Mouse (Mus musculus) left cerebral cortex, postnatal 36 days (tissue): ENCODE data around the gene Nup93. TPM values are rescaled to one million over a fixed set of nuclear protein-coding genes. Genes with fewer than 3 reads are reported as not detected.
A peak's percentile ranks its signal among the peaks of the same experiment; 100 is the strongest.

Experiments
- DNase-seq, 2 experiments: peaks; one replicate each; pipeline ENCODE4 v3.0.0; 2021 to 2022; ENCODE audit warnings: low spot score in 2 of 2, mixed read lengths in 1 of 2
- intact Hi-C: fragments of 180-260 bp; cut with DNase I; formaldehyde crosslinking; loops from one replicate; pipeline ENCODE4 v1.15.1; 2025
- total RNA-seq, 2 experiments: library from RNA; stranded (reverse); gene quantifications; 2 replicates each; pipeline ENCODE4 v1.2.3; 2021

Nup93 gene
- total RNA-seq, 2 experiments from 2014 or later, result 37.2 to 64.5 TPM

DNA sequence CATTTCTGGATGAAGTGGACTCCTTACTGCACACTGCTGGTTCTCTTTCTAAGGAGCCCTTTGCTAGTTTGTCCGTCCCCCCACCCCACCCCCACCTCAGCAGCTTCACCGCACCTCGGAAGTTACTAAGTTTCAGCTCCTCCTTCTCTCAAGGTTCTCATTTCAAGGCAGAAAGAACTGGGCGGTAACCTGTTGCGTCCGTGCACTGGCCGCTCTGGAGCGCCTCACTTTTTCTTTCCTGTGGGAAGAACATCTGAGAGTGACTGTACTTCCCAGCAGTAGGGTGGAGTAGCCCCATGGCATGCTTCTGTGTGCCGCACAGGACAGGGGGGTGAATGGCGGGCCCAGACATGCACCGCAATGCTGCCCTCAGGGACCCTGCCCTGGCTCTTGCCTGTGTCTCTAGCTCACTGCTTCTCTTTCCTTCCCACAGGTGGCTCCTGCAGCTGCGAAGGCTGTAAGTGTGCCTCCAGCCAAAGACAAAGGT is 30.0 kb upstream of the Nup93 start:
- no peak for DNase-seq
- intact Hi-C loops, result no loop called here

GRCm38 (mm10) chr8:94185791-94186190 is 28.6 kb upstream of the Nup93 start:
- intact Hi-C loops, result no loop called here

DNA sequence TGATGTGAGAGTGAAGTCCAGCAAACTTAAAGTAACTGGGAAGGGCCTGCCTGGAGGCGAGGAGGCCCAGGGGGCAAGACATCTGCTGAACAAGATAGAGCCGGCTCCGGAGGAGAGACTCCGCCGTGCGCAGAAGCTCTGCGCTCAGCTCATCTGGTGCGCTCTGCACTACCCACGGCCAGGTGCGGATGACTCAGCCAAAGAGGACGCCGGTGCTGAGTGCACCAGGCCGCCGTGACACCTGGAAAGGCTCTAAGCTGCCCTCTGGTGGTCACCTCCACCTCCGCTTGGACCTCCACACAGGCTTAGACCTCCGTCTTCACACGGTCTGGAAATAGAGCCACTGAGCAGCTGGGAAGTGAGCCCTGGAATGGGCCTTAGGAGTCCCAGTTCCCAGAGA is 27.8 kb upstream of the Nup93 start:
- intact Hi-C loops, result no loop called here
- peak in 1 of 2 experiments; percentile 41 for DNase-seq

More at GRCm38 (mm10) chr8:94185791-94186190, 28.6 kb upstream of the Nup93 start:
- DNase-seq, result no peak

GRCm38 (mm10) chr8:94187290-94188002 is 26.9 kb upstream of the Nup93 start:
- DNase-seq, result no peak
- intact Hi-C loops, result no loop called here

- peak in 1 of 2 experiments; percentile 52 for DNase-seq
- intact Hi-C loops, result no loop called here
Observed at GRCm38 (mm10) chr8:94189275-94190031, 24.9 kb upstream of the Nup93 start.

- no peak for DNase-seq
- intact Hi-C loops, result no loop called here
Observed at GRCm38 (mm10) chr8:94191101-94191691, 23.2 kb upstream of the Nup93 start.

GRCm38 (mm10) chr8:94192926-94193325 is 21.4 kb upstream of the Nup93 start:
- intact Hi-C loops, result no loop called here
- no peak for DNase-seq

GRCm38 (mm10) chr8:94194591-94195223 is 19.7 kb upstream of the Nup93 start:
- intact Hi-C loops, result loop anchor here (5.0 kb wide), 1 partner anchor 92 kb away; no protein-coding TSS in a partner anchor
- DNase-seq, result no peak

DNA sequence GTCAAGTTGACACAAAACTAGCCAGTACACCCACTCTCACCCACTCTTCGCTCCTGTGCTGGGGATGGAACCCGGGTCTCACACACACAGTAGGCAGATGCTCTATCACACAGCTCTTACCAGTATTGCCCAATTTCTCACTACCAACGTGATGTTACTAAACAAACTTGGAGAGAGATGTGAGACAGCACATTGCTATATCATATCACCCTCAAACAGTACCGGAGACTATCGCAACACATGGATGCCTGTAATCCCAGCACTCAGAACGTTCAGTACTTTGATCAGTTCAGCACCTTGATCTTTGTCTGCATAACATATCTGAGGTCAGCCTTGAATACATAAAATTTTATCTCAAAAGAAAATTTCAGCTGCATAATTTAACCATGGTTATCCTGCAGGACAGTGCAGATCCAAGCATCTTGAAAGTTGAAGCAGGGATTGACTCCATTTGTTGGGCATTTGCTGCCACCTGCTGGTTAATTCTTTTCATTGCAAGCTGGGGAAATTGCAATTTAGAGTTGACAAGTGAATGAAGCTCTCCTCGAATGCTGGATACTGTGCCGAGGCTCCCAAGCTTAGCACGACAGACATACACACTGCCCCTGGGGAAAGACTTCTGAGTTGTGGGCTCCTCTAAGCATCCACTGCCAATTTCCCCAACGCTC is 15.0 kb upstream of the Nup93 start:
- intact Hi-C loops, result loop anchor here (1.0 to 5.0 kb wide), 2 partner anchors 32 to 97 kb away; no protein-coding TSS in a partner anchor
- DNase-seq, result peak; percentile 54 to 66

DNA sequence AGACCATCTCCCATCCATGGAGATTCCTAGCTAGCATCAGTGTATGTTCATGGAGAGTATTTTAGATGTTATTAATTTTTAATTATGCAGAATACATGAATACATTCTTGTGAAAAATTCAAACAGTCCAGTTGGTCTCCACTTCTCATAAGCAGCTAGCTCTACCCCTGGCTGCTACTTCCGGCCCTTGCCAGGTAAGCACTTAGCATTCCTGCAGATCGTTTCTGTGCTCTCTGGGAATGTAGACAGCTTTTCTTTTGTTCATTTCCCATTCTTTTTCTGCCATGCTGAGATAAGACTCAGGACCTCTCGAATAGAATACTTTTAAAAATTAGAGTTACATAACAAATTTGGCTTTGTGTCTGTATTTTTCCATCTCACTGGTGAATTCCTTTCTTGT is 10.3 kb upstream of the Nup93 start:
- intact Hi-C loops, result loop anchor here (10.0 kb wide), 1 partner anchor 219 kb away; no protein-coding TSS in a partner anchor
- no peak for DNase-seq

DNA sequence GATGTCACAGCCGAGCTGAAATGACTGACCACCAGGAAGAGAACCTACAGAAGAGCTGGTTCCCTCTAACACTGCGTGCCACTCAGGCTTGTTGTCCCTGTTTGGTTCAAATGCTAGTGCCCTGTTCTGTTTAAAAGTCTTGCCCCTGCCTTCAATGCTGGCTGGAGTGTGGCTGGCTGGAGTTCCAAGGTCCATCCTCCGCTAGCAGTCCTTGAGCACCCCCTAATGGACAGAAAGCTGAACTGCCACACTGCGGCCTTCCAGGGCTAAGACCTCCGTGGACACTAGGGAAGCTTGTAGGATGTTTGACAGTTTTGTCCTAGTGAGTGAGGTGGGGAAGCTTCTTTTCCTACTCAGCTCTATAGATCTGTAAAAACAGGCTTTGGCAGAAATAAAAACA is 8.6 kb upstream of the Nup93 start:
- peak in 1 of 2 experiments; percentile 36 for DNase-seq
- intact Hi-C loops, result loop anchor here (10.0 kb wide), 1 partner anchor 221 kb away; no protein-coding TSS in a partner anchor

DNA sequence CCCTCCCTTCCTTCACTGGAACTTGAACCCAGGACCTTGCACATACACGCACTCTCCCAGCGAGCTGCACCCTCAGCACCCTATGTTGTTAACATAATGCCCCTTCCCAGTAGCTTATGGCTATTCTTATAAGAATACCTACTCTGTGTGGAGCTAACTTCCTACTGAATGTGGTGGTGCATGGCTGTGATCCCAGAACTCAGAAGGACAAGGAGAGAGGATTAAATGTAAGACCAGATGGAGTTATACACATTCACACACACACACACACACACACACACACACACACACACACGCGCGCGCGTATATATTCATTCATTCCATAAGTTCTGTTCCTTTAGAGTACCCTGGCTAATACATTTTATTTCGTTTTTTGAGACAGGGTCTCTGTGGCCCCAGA is 8.1 kb upstream of the Nup93 start:
- DNase-seq, result peak; percentile 29 to 36
- intact Hi-C loops, result loop anchor here (10.0 kb wide), 1 partner anchor 221 kb away; no protein-coding TSS in a partner anchor

- no peak for DNase-seq
- intact Hi-C loops, result loop anchor here (10.0 kb wide), 1 partner anchor 223 kb away; no protein-coding TSS in a partner anchor
Observed at GRCm38 (mm10) chr8:94207491-94207890, 6.9 kb upstream of the Nup93 start.

DNA sequence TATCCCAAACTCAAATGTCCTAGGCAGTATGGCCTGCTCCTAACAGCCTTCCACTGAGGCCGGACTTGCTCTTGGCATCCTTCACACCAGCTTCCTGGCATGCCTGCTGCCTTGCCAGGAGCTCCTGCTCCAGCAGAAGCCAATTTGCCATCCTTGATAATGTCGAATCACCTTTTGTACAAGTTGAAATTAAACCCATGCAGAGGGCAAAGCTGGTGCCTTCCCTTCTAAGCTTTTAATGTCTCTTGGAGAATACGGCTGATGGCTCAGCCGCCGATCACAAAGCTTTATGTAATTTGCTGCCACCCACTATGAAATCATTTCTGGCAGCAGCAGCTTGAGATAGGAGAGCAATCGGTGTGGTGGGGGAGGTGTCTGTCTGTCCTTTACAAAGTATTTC is 4.7 kb upstream of the Nup93 start:
- DNase-seq, result peak; percentile 44 to 53
- intact Hi-C loops, result loop anchor here (10.0 kb wide), 1 partner anchor 225 kb away; no protein-coding TSS in a partner anchor

DNA sequence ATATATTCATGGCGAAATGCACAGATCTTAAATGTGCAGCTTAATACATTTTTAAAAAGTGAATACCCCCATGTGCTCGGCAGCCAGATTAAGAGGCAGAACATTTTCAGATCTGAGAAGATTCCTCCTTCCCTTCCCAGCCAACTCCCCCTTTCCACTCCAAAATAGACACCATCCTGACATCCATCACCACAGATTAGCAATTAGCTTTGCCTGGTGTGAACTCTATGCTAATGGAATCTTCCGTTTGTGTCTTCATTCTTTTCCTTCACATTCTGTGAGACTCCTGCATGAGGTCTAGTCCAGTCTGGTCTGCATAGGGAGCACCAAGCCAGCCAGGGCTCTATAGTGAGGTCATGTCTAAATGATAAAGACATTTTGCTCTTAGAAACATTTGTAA is 4.1 kb upstream of the Nup93 start:
- intact Hi-C loops, result no loop called here
- peak in 1 of 2 experiments; percentile 28 for DNase-seq

- intact Hi-C loops, result loop anchor here (2.0 kb wide), 1 partner anchor 53 kb away; no protein-coding TSS in a partner anchor
Observed at GRCm38 (mm10) chr8:94213819-94214218, 545 bp upstream of the Nup93 start.

DNA sequence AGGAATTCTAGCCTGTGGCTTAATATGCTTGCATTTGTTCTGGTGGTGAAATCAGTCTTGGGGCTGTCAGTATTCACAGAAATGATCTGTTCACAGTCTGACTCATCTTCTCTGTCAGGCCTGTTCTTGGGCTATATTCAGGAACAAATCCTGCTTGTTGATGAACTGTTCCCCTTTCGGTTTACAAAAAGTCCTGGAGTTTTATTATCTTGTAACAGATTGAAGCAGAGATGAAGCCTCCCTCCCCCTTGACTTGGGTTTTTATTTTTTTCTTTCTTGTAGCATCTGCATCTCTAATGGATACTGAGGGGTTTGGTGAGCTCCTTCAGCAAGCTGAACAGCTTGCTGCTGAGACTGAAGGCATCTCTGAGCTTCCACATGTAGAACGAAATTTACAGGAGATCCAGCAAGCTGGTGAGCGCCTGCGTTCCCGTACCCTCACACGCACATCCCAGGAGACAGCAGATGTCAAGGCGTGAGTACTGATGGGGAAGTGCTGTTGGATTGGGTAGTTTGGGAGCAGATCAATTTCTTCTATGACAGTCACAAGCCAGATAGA is 13.1 kb downstream of the Nup93 start:
- peak in 1 of 2 experiments; percentile 36 for DNase-seq
- intact Hi-C loops, result loop anchor here (5.0 kb wide), 1 partner anchor 40 kb away; no protein-coding TSS in a partner anchor

More at GRCm38 (mm10) chr8:94213819-94214218, 545 bp upstream of the Nup93 start:
- no peak for DNase-seq

DNA sequence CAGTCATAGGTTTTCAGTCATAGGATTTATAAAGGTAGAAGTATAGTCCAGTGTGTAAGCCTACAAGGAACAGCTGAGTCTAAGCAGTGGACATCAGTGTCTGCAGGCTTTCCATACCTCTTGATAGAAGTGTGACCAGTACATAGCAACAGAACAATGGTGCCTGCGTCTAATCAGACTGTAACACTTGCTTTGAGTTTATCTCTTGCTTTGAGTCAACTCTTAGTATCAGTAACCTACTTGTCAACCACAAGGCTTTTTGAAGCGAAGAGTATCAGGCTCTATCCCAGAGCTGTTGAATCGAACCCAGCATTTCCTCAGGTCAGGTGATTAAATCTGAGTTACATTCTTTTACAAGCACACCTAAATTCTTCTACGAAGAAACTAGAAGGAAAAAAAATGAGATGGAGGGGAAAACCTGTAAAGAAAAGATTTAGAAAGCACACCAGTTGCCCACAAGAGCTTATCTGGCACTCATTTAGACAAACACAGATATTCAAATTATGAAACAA is 25.9 kb downstream of the Nup93 start:
- intact Hi-C loops, result no loop called here
- no peak for DNase-seq
